Mouse (Mus musculus) neural tube, embryonic 14.5 days (tissue): ENCODE data around the gene Tanc2. TPM values are rescaled to one million over a fixed set of nuclear protein-coding genes. Genes with fewer than 3 reads are reported as not detected.

Experiments
- ATAC-seq: fragments of 200-750 bp; cut with Nextera tagmentation; 2 replicates; pipeline ENCODE4 v1.8.0; 2017; ENCODE audit warnings: low read depth, mild to moderate bottlenecking, moderate TSS enrichment, moderate library complexity
- H3K27ac ChIP-seq: fragments of 300-500 bp; sonication (generic); 2 replicates; pipeline ENCODE4 v1.5.1; 2014; ENCODE audit warnings: low read depth, mild to moderate bottlenecking, control low read depth, low read length, moderate library complexity, mixed read lengths
- H3K27me3 ChIP-seq: fragments of 300-500 bp; sonication (generic); 2 replicates; pipeline ENCODE4 v1.6.1; 2014; ENCODE audit warnings: low read length; ENCODE audit not compliant: control insufficient read depth, insufficient read depth
- H3K36me3 ChIP-seq: fragments of 300-500 bp; sonication (generic); 2 replicates; pipeline ENCODE4 v1.6.1; 2014; ENCODE audit warnings: low read length, mixed read lengths; ENCODE audit not compliant: control insufficient read depth, insufficient read depth
- H3K4me1 ChIP-seq: fragments of 300-500 bp; sonication (generic); 2 replicates; pipeline ENCODE4 v1.6.1; 2014; ENCODE audit warnings: low read length; ENCODE audit not compliant: control insufficient read depth, insufficient read depth
- H3K4me2 ChIP-seq: fragments of 300-500 bp; sonication (generic); 2 replicates; pipeline ENCODE4 v1.6.1; 2014; ENCODE audit warnings: mild to moderate bottlenecking, low read depth, low read length, control low read depth
- H3K4me3 ChIP-seq: fragments of 300-500 bp; sonication (generic); 2 replicates; pipeline ENCODE4 v1.5.1; 2014; ENCODE audit warnings: low read depth, low read length, control low read depth, mixed read lengths
- H3K9ac ChIP-seq: fragments of 300-500 bp; sonication (generic); replicated peaks from 2 replicates; pipeline ENCODE4 v1.6.1; 2014; ENCODE audit warnings: low read depth, mild to moderate bottlenecking, control low read depth, low read length, mixed read lengths
- H3K9me3 ChIP-seq: fragments of 300-500 bp; sonication (generic); 2 replicates; pipeline ENCODE4 v1.6.1; 2016; ENCODE audit warnings: low read length; ENCODE audit not compliant: control insufficient read depth
- WGBS: fragments of 180-500 bp; shearing (Covaris S2); extraction: QIAGEN DNeasy Blood & Tissue Kit; methylation state at CpG from one replicate; pipeline ENCODE4 v1.1.7; 2014; 5-methylcytosine and 5-hydroxymethylcytosine counted together
- polyA plus RNA-seq: library from polyadenylated mRNA; unstranded; fragments of >200 nt; fragmentation: Nextera tagmentation; extraction: Ambion mirVana; gene quantifications from 2 replicates; pipeline ENCODE4 v1.2.1, GENCODE M21; 2014

Tanc2 gene
- polyA plus RNA-seq, 1 experiment from 2014 or later, result 77.0 TPM

GRCm38 (mm10) chr11:105591905-105592304 lies 2.1 kb downstream of the Tanc2 start:
- 36% methylated on average over 1 of the region's 1 CpGs for WGBS

GRCm38 (mm10) chr11:105602177-105602576 lies 12.4 kb downstream of the Tanc2 start:
- Histone ChIP-seq H3K27ac (no peak overlapping the region), H3K9ac (no peak overlapping the region), H3K27me3 (no peaks in the 10 kb centered on the region), H3K36me3 (no peaks in the 10 kb centered on the region), H3K4me2 (no peak overlapping the region), H3K9me3 (no peaks in the 10 kb centered on the region), H3K4me1 (no peaks in the 10 kb centered on the region), H3K4me3 (no peak overlapping the region)
- ATAC-seq, result no peak

More at GRCm38 (mm10) chr11:105591905-105592304, 2.1 kb downstream of the Tanc2 start:
- H3K4me2 ChIP-seq, result peak overlapping the region; percentile 49
- H3K27me3 ChIP-seq, result no peaks in the 10 kb centered on the region
- no peaks in the 10 kb centered on the region for H3K9me3 ChIP-seq
- ATAC-seq, result peak; percentile 36; the same call in 1 of the 2 replicates
- H3K4me3 ChIP-seq, result peak overlapping the region; percentile 94
- H3K4me1 ChIP-seq, result no peaks in the 10 kb centered on the region
- no peak overlapping the region for H3K9ac ChIP-seq
- no peak overlapping the region for H3K27ac ChIP-seq
- H3K36me3 ChIP-seq, result no peaks in the 10 kb centered on the region

DNA sequence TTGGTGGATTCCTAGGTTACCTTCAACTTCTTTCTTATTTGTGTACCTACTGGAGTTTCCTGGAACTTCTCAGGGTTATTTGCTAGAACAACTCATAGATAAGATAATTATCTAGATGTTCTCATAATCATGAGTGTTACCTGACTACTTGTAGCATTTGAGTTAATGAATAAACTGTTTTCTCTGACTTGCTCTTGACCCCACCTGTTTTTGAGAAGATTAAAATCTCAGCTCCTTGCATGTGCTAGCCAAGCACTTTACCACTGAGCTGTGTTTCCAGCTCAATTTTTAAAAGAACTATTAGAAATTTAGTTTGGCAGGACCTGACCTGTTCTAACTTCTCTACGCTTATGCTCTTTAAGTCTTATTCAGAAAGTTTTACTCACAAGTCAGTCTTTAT lies 36.4 kb downstream of the Tanc2 start:
- no peaks in the 10 kb centered on the region for H3K9me3 ChIP-seq
- WGBS, result 98% methylated on average over 1 of the region's 1 CpGs

GRCm38 (mm10) chr11:105643995-105644394 lies 54.2 kb downstream of the Tanc2 start:
- Histone ChIP-seq H3K9me3 (no peaks in the 10 kb centered on the region), H3K36me3 (no peaks in the 10 kb centered on the region), H3K9ac (no peak overlapping the region), H3K4me2 (no peak overlapping the region), H3K4me1 (no peaks in the 10 kb centered on the region), H3K4me3 (no peak overlapping the region), H3K27ac (no peak overlapping the region), H3K27me3 (no peaks in the 10 kb centered on the region)
- ATAC-seq, result no peak

More for the DNA sequence above, 36.4 kb downstream of the Tanc2 start:
- Histone ChIP-seq H3K9ac (no peak overlapping the region), H3K4me1 (no peaks in the 10 kb centered on the region), H3K4me3 (no peak overlapping the region), H3K36me3 (no peaks in the 10 kb centered on the region), H3K27ac (no peak overlapping the region), H3K27me3 (no peaks in the 10 kb centered on the region), H3K4me2 (no peak overlapping the region)
- ATAC-seq, result no peak

DNA sequence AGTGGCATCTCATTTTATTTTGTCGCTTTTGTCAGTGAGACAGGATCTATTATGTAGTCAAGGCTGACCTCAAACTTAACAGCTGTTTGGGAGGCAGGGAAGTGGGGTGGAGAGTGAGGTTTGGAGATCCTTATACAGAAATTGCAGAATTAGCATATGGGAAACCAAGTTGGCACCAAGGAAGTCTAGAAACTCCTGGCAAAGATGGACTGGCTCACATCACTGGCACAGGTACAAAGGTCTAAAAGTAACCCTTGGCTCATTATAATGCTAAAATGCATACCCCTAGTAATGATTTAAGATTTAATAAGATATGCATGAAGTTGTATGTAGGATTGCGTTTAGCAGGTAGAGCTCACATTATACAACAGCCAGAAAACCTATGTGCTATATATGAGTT lies 58.2 kb downstream of the Tanc2 start:
- no peak for ATAC-seq
- H3K9ac ChIP-seq, result no peak overlapping the region
- H3K27ac ChIP-seq, result no peak overlapping the region
- H3K36me3 ChIP-seq, result no peaks in the 10 kb centered on the region
- no peaks in the 10 kb centered on the region for H3K4me1 ChIP-seq
- H3K4me3 ChIP-seq, result no peak overlapping the region
- H3K4me2 ChIP-seq, result no peak overlapping the region
- H3K9me3 ChIP-seq, result no peaks in the 10 kb centered on the region
- 95% methylated on average over 2 of the region's 2 CpGs for WGBS
- no peaks in the 10 kb centered on the region for H3K27me3 ChIP-seq

DNA sequence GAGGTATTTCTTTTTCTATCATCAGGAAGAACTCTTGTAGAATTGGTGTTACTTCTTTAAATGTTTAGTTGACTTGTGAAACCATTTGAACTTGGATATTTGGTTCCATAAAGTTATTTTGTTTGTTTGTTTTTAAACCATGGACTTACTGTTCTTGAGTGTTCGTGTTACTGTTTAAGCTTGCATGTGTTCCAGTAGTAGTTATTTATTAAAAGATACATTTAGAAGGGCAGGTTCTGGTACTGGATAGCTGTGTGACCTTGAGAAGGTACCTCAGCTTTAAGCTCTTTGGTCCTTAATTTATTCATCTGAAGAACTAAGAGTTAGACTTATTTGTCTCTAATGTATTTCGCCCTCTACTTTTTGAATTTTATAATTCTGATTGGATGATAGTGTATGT lies 64.8 kb downstream of the Tanc2 start:
- no peaks in the 10 kb centered on the region for H3K4me1 ChIP-seq
- ATAC-seq, result no peak
- H3K27me3 ChIP-seq, result no peaks in the 10 kb centered on the region
- 93% methylated on average over 2 of the region's 2 CpGs for WGBS
- H3K9ac ChIP-seq, result no peak overlapping the region
- no peak overlapping the region for H3K27ac ChIP-seq
- H3K4me2 ChIP-seq, result no peak overlapping the region
- no peaks in the 10 kb centered on the region for H3K36me3 ChIP-seq
- H3K4me3 ChIP-seq, result no peak overlapping the region
- no peaks in the 10 kb centered on the region for H3K9me3 ChIP-seq

DNA sequence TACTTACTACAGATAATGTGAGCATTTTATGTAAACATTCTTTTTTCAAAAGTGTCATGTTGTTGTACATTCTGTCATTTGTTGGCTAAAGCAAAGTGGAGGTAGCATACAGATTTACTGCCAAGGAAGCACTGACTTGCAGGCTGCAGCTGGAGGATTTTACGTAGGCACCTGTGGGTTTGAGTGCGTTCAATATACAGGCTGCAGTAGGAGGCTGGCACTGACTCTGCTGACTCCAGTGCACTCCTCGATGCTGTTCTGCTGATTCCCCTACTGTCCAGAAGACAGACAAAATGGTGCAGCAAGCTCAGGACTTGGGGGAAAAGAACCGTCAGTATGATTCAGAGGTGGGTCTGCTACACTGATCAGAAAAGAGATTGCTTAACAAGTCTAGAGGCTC lies 65.5 kb downstream of the Tanc2 start:
- no peak overlapping the region for H3K9ac ChIP-seq
- ATAC-seq, result no peak
- no peak overlapping the region for H3K27ac ChIP-seq
- no peaks in the 10 kb centered on the region for H3K4me1 ChIP-seq
- 74% methylated on average over 4 of the region's 4 CpGs for WGBS
- H3K4me2 ChIP-seq, result no peak overlapping the region
- H3K27me3 ChIP-seq, result no peaks in the 10 kb centered on the region
- H3K36me3 ChIP-seq, result no peaks in the 10 kb centered on the region
- H3K9me3 ChIP-seq, result no peaks in the 10 kb centered on the region
- no peak overlapping the region for H3K4me3 ChIP-seq

DNA sequence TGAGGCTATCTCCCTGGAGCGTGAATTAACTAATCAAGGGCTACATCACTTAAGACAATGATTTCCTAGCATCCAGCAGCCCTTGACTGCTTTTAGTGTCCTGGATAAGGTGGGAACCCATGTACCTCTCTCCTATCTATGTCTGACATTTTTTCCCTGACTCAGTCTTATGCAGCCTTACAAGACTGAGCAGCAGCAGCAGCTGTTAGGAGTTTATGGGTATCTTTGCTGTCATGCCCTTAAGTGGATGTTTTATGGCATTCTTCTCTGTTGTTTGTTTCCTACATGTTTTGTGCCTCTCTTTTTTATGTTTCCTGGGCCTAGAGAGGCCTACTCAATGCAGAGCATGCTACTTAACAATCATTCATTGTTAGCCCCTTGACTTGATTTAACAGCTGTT lies 78.1 kb downstream of the Tanc2 start:
- ATAC-seq, result no peak
- Histone ChIP-seq H3K4me2 (no peak overlapping the region), H3K9ac (no peak overlapping the region), H3K4me3 (no peak overlapping the region), H3K9me3 (no peaks in the 10 kb centered on the region), H3K4me1 (no peaks in the 10 kb centered on the region), H3K27me3 (no peaks in the 10 kb centered on the region), H3K36me3 (no peaks in the 10 kb centered on the region), H3K27ac (no peak overlapping the region)
- 86% methylated on average over 1 of the region's 1 CpGs for WGBS

- Histone ChIP-seq H3K9ac (no peak overlapping the region), H3K27me3 (no peaks in the 10 kb centered on the region), H3K4me2 (no peak overlapping the region), H3K36me3 (no peaks in the 10 kb centered on the region), H3K9me3 (no peaks in the 10 kb centered on the region), H3K4me1 (no peaks in the 10 kb centered on the region), H3K27ac (no peak overlapping the region), H3K4me3 (no peak overlapping the region)
- 92% methylated on average over 1 of the region's 1 CpGs for WGBS
- ATAC-seq, result no peak
Measured at GRCm38 (mm10) chr11:105678996-105679395, 89.2 kb downstream of the Tanc2 start.

DNA sequence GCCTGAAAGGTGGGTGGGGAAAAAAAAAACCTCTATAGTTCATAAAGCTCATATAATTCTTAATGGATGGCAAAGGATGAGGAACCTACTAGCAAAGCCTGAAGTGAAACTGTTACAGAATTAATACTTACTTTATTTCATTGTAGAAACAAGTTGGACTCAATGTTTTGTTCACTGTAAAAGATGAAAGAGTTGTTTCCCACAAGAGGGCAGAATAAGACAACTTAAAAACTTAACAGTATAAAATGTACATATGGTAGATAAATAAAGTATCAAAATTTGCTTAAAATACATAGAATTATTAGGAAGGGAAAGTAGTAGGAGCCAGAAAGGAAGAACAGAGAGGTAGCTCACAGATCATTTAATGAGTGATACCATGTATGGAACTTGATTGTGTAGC lies 95.0 kb downstream of the Tanc2 start:
- Histone ChIP-seq H3K36me3 (no peaks in the 10 kb centered on the region), H3K9me3 (no peaks in the 10 kb centered on the region), H3K27me3 (no peaks in the 10 kb centered on the region), H3K27ac (no peak overlapping the region), H3K4me3 (no peak overlapping the region), H3K4me2 (no peak overlapping the region), H3K4me1 (no peaks in the 10 kb centered on the region), H3K9ac (no peak overlapping the region)
- no peak for ATAC-seq
